Mouse (Mus musculus) layer of hippocampus, postnatal 10 days (tissue): ENCODE measurements around the gene Sfrp2. TPM values are rescaled to one million over a fixed set of nuclear protein-coding genes. Genes with fewer than 3 reads are reported as not detected.

Experiments
- DNase-seq, 2 experiments: peaks; one replicate each; pipeline ENCODE4 v3.0.0; 2021; ENCODE audit warnings: low spot score in 2 of 2
- total RNA-seq, 2 experiments: library from RNA; stranded (reverse); gene quantifications; 2 replicates each; pipeline ENCODE4 v1.2.3; 2021

The Sfrp2 gene
- total RNA-seq, 2 experiments from 2014 or later = 6.4 to 6.7 TPM

GRCm38 (mm10) chr3:83771160-83771869, 5.2 kb downstream of the Sfrp2 start:
- DNase-seq = no peak

- DNase-seq = no peak
Measured at GRCm38 (mm10) chr3:83773281-83773680, 7.2 kb downstream of the Sfrp2 start.

- no peak for DNase-seq
Measured at GRCm38 (mm10) chr3:83775403-83775802, 9.3 kb downstream of the Sfrp2 start.

- DNase-seq = no peak
Measured at GRCm38 (mm10) chr3:83781460-83782222, 15.5 kb downstream of the Sfrp2 start.

- DNase-seq = no peak
Measured at GRCm38 (mm10) chr3:83783716-83784469, 17.8 kb downstream of the Sfrp2 start.

- no peak for DNase-seq
Measured at GRCm38 (mm10) chr3:83784726-83785125, 18.6 kb downstream of the Sfrp2 start.

GRCm38 (mm10) chr3:83787086-83787485, 21.0 kb downstream of the Sfrp2 start:
- no peak for DNase-seq

GRCm38 (mm10) chr3:83787776-83788305, 21.7 kb downstream of the Sfrp2 start:
- DNase-seq = no peak

GRCm38 (mm10) chr3:83789651-83790451, 23.7 kb downstream of the Sfrp2 start:
- peak in 1 of 2 experiments; percentile 16 for DNase-seq

- DNase-seq = no peak
Measured at GRCm38 (mm10) chr3:83791444-83791843, 25.3 kb downstream of the Sfrp2 start.

- DNase-seq = no peak
Measured at GRCm38 (mm10) chr3:83797098-83797497, 31.0 kb downstream of the Sfrp2 start.

- DNase-seq = peak; percentile 58 to 78
Measured at GRCm38 (mm10) chr3:83797828-83798227, 31.7 kb downstream of the Sfrp2 start.

GRCm38 (mm10) chr3:83799486-83799885, 33.4 kb downstream of the Sfrp2 start:
- DNase-seq = no peak

GRCm38 (mm10) chr3:83801649-83802155, 35.6 kb downstream of the Sfrp2 start:
- DNase-seq = no peak

GRCm38 (mm10) chr3:83808483-83808882, 42.4 kb downstream of the Sfrp2 start:
- DNase-seq = no peak

GRCm38 (mm10) chr3:83811987-83812386, 45.9 kb downstream of the Sfrp2 start:
- DNase-seq = no peak

GRCm38 (mm10) chr3:83812863-83813262, 46.7 kb downstream of the Sfrp2 start:
- no peak for DNase-seq

GRCm38 (mm10) chr3:83816372-83816925, 50.3 kb downstream of the Sfrp2 start:
- DNase-seq = no peak

- no peak for DNase-seq
Measured at GRCm38 (mm10) chr3:83823774-83824173, 57.7 kb downstream of the Sfrp2 start.
